8 mouse cellular contexts compared by ENCODE assay signal in the genomic region with DNA sequence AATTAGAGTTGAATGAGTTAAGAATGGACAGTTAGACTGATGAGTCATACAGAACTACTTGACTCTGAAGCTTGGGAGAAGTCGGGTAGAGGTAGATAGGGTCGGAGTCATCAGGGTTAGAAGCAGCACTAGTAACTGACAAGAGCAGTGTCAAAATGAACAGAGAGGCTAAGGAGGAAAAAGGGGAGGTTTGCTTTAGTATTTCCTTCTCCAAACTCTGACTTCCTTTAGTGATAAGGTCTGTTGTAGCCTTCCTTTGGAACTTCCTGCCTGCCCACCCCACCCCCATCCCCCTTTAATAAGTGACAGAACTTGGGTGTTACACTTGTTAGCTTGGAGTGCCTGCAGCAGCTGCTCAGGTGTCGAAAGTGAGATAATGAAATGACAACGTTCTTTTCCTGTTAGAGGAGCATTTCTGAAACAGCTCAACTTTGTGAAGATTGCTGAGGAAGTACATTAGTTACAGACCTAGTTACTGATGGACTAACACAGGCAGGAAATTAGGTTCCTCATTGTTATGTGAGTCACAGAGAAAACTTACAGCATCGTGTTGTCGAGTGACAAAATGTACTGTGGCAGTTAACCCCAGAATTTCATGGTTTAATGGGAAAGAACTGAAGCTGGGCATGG. TPM values are rescaled to one million over a fixed set of nuclear protein-coding genes. Genes with fewer than 3 reads are reported as not detected.
DNase-seq lines count a peak whose midpoint lies in the region; ATAC-seq and TF ChIP-seq lines count a peak whose summit lies in the region.

No protein-coding gene starts in this region.

- 59% methylated on average over 6 of the region's 6 CpGs for WGBS in hindbrain, embryonic 12.5 days
- 45% methylated on average over 6 of the region's 6 CpGs for WGBS in hindbrain, embryonic 16.5 days
- WGBS in heart, embryonic 12.5 days = 4% methylated on average over 6 of the region's 6 CpGs

- peaks cover 80% of the 10 kb centered on the region for H3K79me2 ChIP-seq in CH12.LX (replicated peaks; ENCODE audit: control insufficient read depth, extremely low read depth, insufficient read depth, poor library complexity, severe bottlenecking)

- TF ChIP-seq CTCF in CH12.LX (conservative IDR thresholded peaks at IDR 0.05 in 1 of 2, IDR thresholded peaks at IDR 0.05 in 1 of 2; ENCODE audit: low read depth in 2 of 2, low read length in 2 of 2) = no peak

- no peak overlapping the region for H3K4me3 ChIP-seq in hindbrain, embryonic 12.5 days
- no peak overlapping the region for H3K4me3 ChIP-seq in hindbrain, embryonic 16.5 days (ENCODE audit: low read length)
- peak overlapping the region in 2 of 3 experiments; percentile 11 to 25 for H3K4me3 ChIP-seq in CH12.LX (replicated peaks in 1 of 3; ENCODE audit: low read depth in 2 of 3, low read length in 2 of 3, poor library complexity in 1 of 3)
- H3K4me3 ChIP-seq in heart, embryonic 12.5 days = peak overlapping the region; percentile 18

- ATAC-seq in hindbrain, embryonic 12.5 days (ENCODE audit: low FRiP score) = no peak
- ATAC-seq in hindbrain, embryonic 16.5 days = no peak
- ATAC-seq in heart, embryonic 12.5 days (ENCODE audit: insufficient number of reproducible peaks, low FRiP score) = peak; percentile 25; the same call in 1 of the 2 replicates

- dilution Hi-C loops in CH12.LX (cut with MboI; ENCODE audit: extremely low pct_ligation_motif_present, extremely low pct_unique_long_range_greater_than_20kb, low sequenced_read_pairs) = no loop called here

- H3K27ac ChIP-seq in hindbrain, embryonic 12.5 days = 0 out of 2 replicates have a peak overlapping the region, but pooled peaks have one; percentile 2
- no peak overlapping the region for H3K27ac ChIP-seq in hindbrain, embryonic 16.5 days (ENCODE audit: low read depth, low read length)
- H3K27ac ChIP-seq in CH12.LX (ENCODE audit: insufficient read depth, low read depth) = peak overlapping the region; percentile 86
- H3K27ac ChIP-seq in heart, embryonic 12.5 days (ENCODE audit: poor library complexity, severe bottlenecking) = peak overlapping the region; percentile 68

- no peak overlapping the region for H3K4me2 ChIP-seq in hindbrain, embryonic 12.5 days (replicated peaks)
- H3K4me2 ChIP-seq in hindbrain, embryonic 16.5 days (ENCODE audit: low read length) = no peak overlapping the region
- H3K4me2 ChIP-seq in CH12.LX (ENCODE audit: insufficient read depth, low read depth, poor library complexity, severe bottlenecking) = peak overlapping the region; percentile 98
- H3K4me2 ChIP-seq in heart, embryonic 12.5 days = peak overlapping the region; percentile 62

- peaks cover 22% of the 10 kb centered on the region for H3K36me3 ChIP-seq in hindbrain, embryonic 12.5 days
- peaks cover 8% of the 10 kb centered on the region; the same call in 1 of the 2 replicates for H3K36me3 ChIP-seq in hindbrain, embryonic 16.5 days (ENCODE audit: control insufficient read depth, insufficient read depth, low read length)
- peaks cover 18 to 34% of the 10 kb centered on the region in 2 experiments for H3K36me3 ChIP-seq in CH12.LX (replicated peaks in 1 of 2; ENCODE audit: control insufficient read depth in 1 of 2, insufficient read depth in 1 of 2, low read length in 1 of 2)
- peaks cover 29% of the 10 kb centered on the region for H3K36me3 ChIP-seq in heart, embryonic 12.5 days

- H3K9ac ChIP-seq in hindbrain, embryonic 12.5 days = no peak overlapping the region
- no peak overlapping the region for H3K9ac ChIP-seq in hindbrain, embryonic 16.5 days (ENCODE audit: low read depth, low read length)
- peak overlapping the region; percentile 56 for H3K9ac ChIP-seq in CH12.LX (ENCODE audit: insufficient read depth, low read depth)
- 0 out of 2 replicates have a peak overlapping the region, but pooled peaks have one; percentile 15 for H3K9ac ChIP-seq in heart, embryonic 12.5 days

- H3K27me3 ChIP-seq in hindbrain, embryonic 12.5 days = no peaks in the 10 kb centered on the region
- no peaks in the 10 kb centered on the region for H3K27me3 ChIP-seq in hindbrain, embryonic 16.5 days (replicated peaks; ENCODE audit: control insufficient read depth, insufficient read depth, low read length)
- H3K27me3 ChIP-seq in CH12.LX (replicated peaks) = no peaks in the 10 kb centered on the region
- no peaks in the 10 kb centered on the region for H3K27me3 ChIP-seq in heart, embryonic 12.5 days (replicated peaks)

- peak; percentile 65 for DNase-seq in CH12.LX (ENCODE audit: extremely low read depth)
- peak; percentile 54 for DNase-seq in lung, postnatal 36 days
- no peak for DNase-seq in left cerebral cortex, adult 11 months (ENCODE audit: low spot score)
- no peak for DNase-seq in right cerebral cortex, postnatal 4 days
- DNase-seq in cerebellum, adult 9-11 months = no peak

- H3K9me3 ChIP-seq in hindbrain, embryonic 12.5 days (replicated peaks) = no peaks in the 10 kb centered on the region
- no peaks in the 10 kb centered on the region for H3K9me3 ChIP-seq in hindbrain, embryonic 16.5 days (ENCODE audit: control insufficient read depth, low read length)
- no peaks in the 10 kb centered on the region for H3K9me3 ChIP-seq in CH12.LX (replicated peaks; ENCODE audit: low read length)
- no peaks in the 10 kb centered on the region for H3K9me3 ChIP-seq in heart, embryonic 12.5 days (replicated peaks)

- peaks cover 29% of the 10 kb centered on the region for H3K4me1 ChIP-seq in hindbrain, embryonic 12.5 days
- H3K4me1 ChIP-seq in hindbrain, embryonic 16.5 days (ENCODE audit: control insufficient read depth, insufficient read depth, low read depth, low read length) = peaks cover 29% of the 10 kb centered on the region
- H3K4me1 ChIP-seq in CH12.LX (ENCODE audit: control insufficient read depth in 1 of 2, insufficient read depth in 2 of 2) = peaks cover 0 to 30% of the 10 kb centered on the region in 2 experiments; a peak in 3 of 4 replicates
- H3K4me1 ChIP-seq in heart, embryonic 12.5 days (replicated peaks) = peaks cover 35% of the 10 kb centered on the region

- TF ChIP-seq EP300 in CH12.LX (IDR thresholded peaks at IDR 0.05; ENCODE audit: low read length) = peak; percentile 92

- TF ChIP-seq POLR2A in CH12.LX (IDR thresholded peaks at IDR 0.05; ENCODE audit: low read depth, low read length) = peak; percentile 34; the same call in 1 of the 2 replicates

- in situ Hi-C loops in CH12.LX (cut with MboI; ENCODE audit: low pct_ligation_motif_present, low pct_unique_long_range_greater_than_20kb, low sequenced_read_pairs) = no loop called here

- no peak; the same call in none of the 2 replicates for TF ChIP-seq RAD21 in CH12.LX (IDR thresholded peaks at IDR 0.05; ENCODE audit: low read depth, low read length)

TF ChIP-seq in CH12.LX, 34 proteins besides CTCF, POLR2A, EP300 and RAD21 (continues in another document):
- TF ChIP-seq TCF12 (IDR thresholded peaks at IDR 0.05; ENCODE audit: low read depth, low read length) = peak; percentile 83
- no peak for TF ChIP-seq GABPA (IDR thresholded peaks at IDR 0.05; ENCODE audit: insufficient replicate concordance, low read depth, low read length)
- no peak for TF ChIP-seq ZNF384 (IDR thresholded peaks at IDR 0.05; ENCODE audit: low read depth, low read length)
- no peak; the same call in 1 of the 2 replicates for TF ChIP-seq SMC3 (IDR thresholded peaks at IDR 0.05; ENCODE audit: low read depth, low read length)
- no peak for TF ChIP-seq CHD1 (IDR thresholded peaks at IDR 0.05; ENCODE audit: low read depth, low read length)
- no peak for TF ChIP-seq ZC3H11A (IDR thresholded peaks at IDR 0.05; ENCODE audit: low read depth, low read length)
- peak; percentile 74 for TF ChIP-seq MAFK (IDR thresholded peaks at IDR 0.05; ENCODE audit: insufficient replicate concordance, low read length)
- no peak; the same call in 1 of the 2 replicates for TF ChIP-seq TBP (conservative IDR thresholded peaks at IDR 0.05; ENCODE audit: low read depth, low read length)
- TF ChIP-seq NELFE (IDR thresholded peaks at IDR 0.05; ENCODE audit: low read depth, low read length) = no peak
- no peak for TF ChIP-seq USF1 (IDR thresholded peaks at IDR 0.05; ENCODE audit: low read depth, low read length)
- peak; percentile 93 for TF ChIP-seq IRF4 (IDR thresholded peaks at IDR 0.05; ENCODE audit: low read depth, low read length)
- TF ChIP-seq UBTF (IDR thresholded peaks at IDR 0.05; ENCODE audit: low read depth, low read length) = no peak
- TF ChIP-seq ETS1 (conservative IDR thresholded peaks at IDR 0.05; ENCODE audit: low read depth, low read length) = peak; percentile 88
- peak; percentile 82 for TF ChIP-seq BHLHE40 (IDR thresholded peaks at IDR 0.05; ENCODE audit: low read depth, low read length)
- TF ChIP-seq MAX (IDR thresholded peaks at IDR 0.05; ENCODE audit: low read length) = peak; percentile 57
- peak; percentile 77 for TF ChIP-seq JUND (conservative IDR thresholded peaks at IDR 0.05; ENCODE audit: low read depth, low read length)
- peak; percentile 59; the same call in 1 of the 2 replicates for TF ChIP-seq MYC (IDR thresholded peaks at IDR 0.05; ENCODE audit: low read depth, low read length)
- TF ChIP-seq MAZ (IDR thresholded peaks at IDR 0.05; ENCODE audit: low read depth, low read length) = peak; percentile 66; the same call in 1 of the 2 replicates
- peak; percentile 80; the same call in 1 of the 2 replicates for TF ChIP-seq RCOR1 (conservative IDR thresholded peaks at IDR 0.05; ENCODE audit: low read depth, low read length)
- peak; percentile 62; the same call in 1 of the 2 replicates for TF ChIP-seq JUN (IDR thresholded peaks at IDR 0.05; ENCODE audit: insufficient read depth, low read depth, low read length)
- peak; percentile 57 for TF ChIP-seq HCFC1 (IDR thresholded peaks at IDR 0.05; ENCODE audit: low read depth, low read length)
- no peak for TF ChIP-seq ZKSCAN1 (IDR thresholded peaks at IDR 0.05; ENCODE audit: borderline replicate concordance, low read depth, low read length)

RNA-seq across cellular contexts. Expression of a gene that starts 5.0 kb away (rescaled TPM):
- polyA plus RNA-seq in hindbrain, embryonic 12.5 days (2016; fragmentation: Nextera tagmentation; extraction: Ambion mirVana) = 19.1 and 23.7 TPM in 2 replicates
- polyA plus RNA-seq in hindbrain, embryonic 16.5 days (2015; fragmentation: Nextera tagmentation; extraction: Ambion mirVana) = 7.8 and 9.0 TPM in 2 replicates
- total RNA-seq in CH12.LX (2012; rRNA removed) (18.0 and 19.0 TPM in 2 replicates), CH12.LX (2014; rRNA removed) (12.7 and 13.2 TPM in 2 replicates)
- polyA plus RNA-seq in CH12.LX (2012; ENCODE audit: insufficient read length, low read depth) = 28.3 and 31.1 TPM in 2 replicates
- 14.4 TPM in 2 replicates for polyA plus RNA-seq in heart, embryonic 12.5 days (2016; fragmentation: Nextera tagmentation; extraction: Ambion mirVana)

RNA-seq across cellular contexts. Expression of a gene that starts 59.5 kb away (rescaled TPM):
- polyA plus RNA-seq in hindbrain, embryonic 12.5 days (2016; fragmentation: Nextera tagmentation; extraction: Ambion mirVana) = 12.3 and 12.7 TPM in 2 replicates
- polyA plus RNA-seq in hindbrain, embryonic 16.5 days (2015; fragmentation: Nextera tagmentation; extraction: Ambion mirVana) = 23.9 and 25.5 TPM in 2 replicates
- 9.9 and 10.6 TPM in 2 replicates for total RNA-seq in CH12.LX (2012; rRNA removed)
- total RNA-seq in CH12.LX (2014; rRNA removed) = 8.5 and 9.1 TPM in 2 replicates
- polyA plus RNA-seq in CH12.LX (2012; ENCODE audit: insufficient read length, low read depth) = 15.8 and 16.5 TPM in 2 replicates
- polyA plus RNA-seq in heart, embryonic 12.5 days (2016; fragmentation: Nextera tagmentation; extraction: Ambion mirVana) = 5.0 and 5.5 TPM in 2 replicates

Comparison
In these comparisons a context has a peak if more than half of its experiments do, and no peak if none do; other contexts are left out.
1. H3K4me2 ChIP-seq: peak in CH12.LX (single experiment) and heart, embryonic 12.5 days (single experiment); none in hindbrain, embryonic 12.5 days (single experiment) and hindbrain, embryonic 16.5 days (single experiment).
2. H3K4me3 ChIP-seq: peak in CH12.LX (2 of 3) and heart, embryonic 12.5 days (single experiment); none in hindbrain, embryonic 12.5 days (single experiment) and hindbrain, embryonic 16.5 days (single experiment).
3. H3K9ac ChIP-seq: peak in CH12.LX (single experiment) and heart, embryonic 12.5 days (single experiment); none in hindbrain, embryonic 12.5 days (single experiment) and hindbrain, embryonic 16.5 days (single experiment).
4. DNase-seq: peak in CH12.LX (single experiment) and lung, postnatal 36 days (single experiment); none in left cerebral cortex, adult 11 months (single experiment), right cerebral cortex, postnatal 4 days (single experiment) and cerebellum, adult 9-11 months (single experiment).